Mouse (Mus musculus) heart, embryonic 16.5 days (tissue): ENCODE results near the gene Rhbdf2. TPM values are rescaled to one million over a fixed set of nuclear protein-coding genes. Genes with fewer than 3 reads are reported as not detected.

ENCODE experiments used
- ATAC-seq: fragments of 200-750 bp; cut with Nextera tagmentation; replicated peaks from 2 replicates; pipeline ENCODE4 v1.8.0; 2017; ENCODE audit warnings: moderate number of reproducible peaks; ENCODE audit not compliant: insufficient read depth, low FRiP score; ENCODE audit errors: extremely low read depth
- H3K27ac ChIP-seq: fragments of 300-500 bp; sonication (generic); 2 replicates; pipeline ENCODE4 v1.5.1; 2014; ENCODE audit warnings: mild to moderate bottlenecking, low read length, control low read depth, moderate library complexity
- H3K27me3 ChIP-seq: fragments of 300-500 bp; sonication (generic); 2 replicates; pipeline ENCODE4 v1.6.1; 2014; ENCODE audit warnings: low read length, mixed read lengths; ENCODE audit not compliant: control insufficient read depth, insufficient read depth
- H3K36me3 ChIP-seq: fragments of 300-500 bp; sonication (generic); 2 replicates; pipeline ENCODE4 v1.6.1; 2014; ENCODE audit not compliant: control insufficient read depth, insufficient read depth
- H3K4me1 ChIP-seq: fragments of 300-500 bp; sonication (generic); 2 replicates; pipeline ENCODE4 v1.6.1; 2014; ENCODE audit warnings: low read length, mixed read lengths; ENCODE audit not compliant: control insufficient read depth, insufficient read depth
- H3K4me2 ChIP-seq: fragments of 300-500 bp; sonication (generic); 2 replicates; pipeline ENCODE4 v1.6.1; 2014; ENCODE audit warnings: low read depth, mild to moderate bottlenecking, control low read depth, low read length
- H3K4me3 ChIP-seq: fragments of 300-500 bp; sonication (generic); 2 replicates; pipeline ENCODE4 v1.5.1; 2014; ENCODE audit warnings: mild to moderate bottlenecking, control low read depth, low read length
- H3K9ac ChIP-seq: fragments of 300-500 bp; sonication (generic); 2 replicates; pipeline ENCODE4 v1.6.1; 2014; ENCODE audit warnings: low read length, control low read depth
- H3K9me3 ChIP-seq: fragments of 300-500 bp; sonication (generic); replicated peaks from 2 replicates; pipeline ENCODE4 v1.6.1; 2016; ENCODE audit warnings: low read length; ENCODE audit not compliant: control insufficient read depth
- WGBS: fragments of 180-500 bp; shearing (Covaris S2); extraction: QIAGEN DNeasy Blood & Tissue Kit; methylation state at CpG from one replicate; pipeline ENCODE4 v1.1.7; 2014; 5-methylcytosine and 5-hydroxymethylcytosine counted together
- polyA plus RNA-seq: library from polyadenylated mRNA; unstranded; fragments of >200 nt; fragmentation: Nextera tagmentation; extraction: Ambion mirVana; gene quantifications from 2 replicates; pipeline ENCODE4 v1.2.1, GENCODE M21; 2015

The Rhbdf2 gene
- polyA plus RNA-seq, 1 experiment from 2014 or later = 9.9 TPM

DNA sequence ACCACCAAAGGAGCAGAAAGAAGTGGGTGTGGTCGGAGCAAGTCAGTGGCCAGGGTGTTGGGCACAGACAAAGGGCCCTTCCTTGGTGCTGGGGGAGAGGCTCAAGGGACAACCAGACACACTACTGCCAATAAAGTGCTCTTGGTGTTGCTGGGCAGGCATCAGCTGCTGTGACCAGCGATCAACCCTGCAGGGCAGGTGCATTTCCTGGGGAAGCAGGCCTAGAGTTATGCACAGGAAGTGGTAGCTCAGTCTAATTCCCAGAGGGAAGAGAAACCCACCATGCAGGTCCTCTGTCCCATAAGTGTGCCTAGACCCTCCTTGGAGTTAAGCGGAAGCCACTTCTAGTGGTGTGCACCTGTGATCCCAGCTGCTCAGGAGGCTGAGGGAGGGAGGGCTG, 19.1 kb downstream of the Rhbdf2 start:
- 0 out of 2 replicates have a peak, but pooled peaks cover 3% of the 10 kb centered on the region for H3K4me1 ChIP-seq
- H3K36me3 ChIP-seq = peaks cover 13% of the 10 kb centered on the region
- H3K4me2 ChIP-seq = no peak overlapping the region
- no peaks in the 10 kb centered on the region for H3K27me3 ChIP-seq
- no peak overlapping the region for H3K4me3 ChIP-seq
- no peak for ATAC-seq
- no peaks in the 10 kb centered on the region for H3K9me3 ChIP-seq
- no peak overlapping the region for H3K9ac ChIP-seq
- H3K27ac ChIP-seq = no peak overlapping the region
- WGBS = 84% methylated on average over 3 of the region's 3 CpGs

DNA sequence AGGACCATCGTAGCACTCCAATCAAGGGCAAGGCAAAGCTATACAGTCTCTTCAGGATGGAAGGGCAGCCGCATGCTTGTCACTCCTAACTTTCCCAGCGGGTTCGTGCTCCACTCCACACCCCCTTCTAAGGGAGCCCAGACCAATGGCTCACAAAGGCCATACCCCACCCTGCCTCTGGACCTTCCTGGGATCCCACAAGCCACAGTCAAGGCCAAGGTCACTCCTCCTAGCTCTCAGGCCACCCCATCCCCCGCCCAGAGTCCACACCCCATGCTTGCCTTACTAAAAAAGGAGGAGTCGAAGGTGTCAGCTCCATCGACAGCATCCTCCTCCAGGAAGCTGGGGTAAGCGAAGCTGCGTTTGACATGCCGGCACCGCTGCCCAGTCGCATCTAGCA, 22.7 kb downstream of the Rhbdf2 start:
- H3K9ac ChIP-seq = no peak overlapping the region
- ATAC-seq = no peak
- H3K27me3 ChIP-seq = no peaks in the 10 kb centered on the region
- H3K4me1 ChIP-seq = no peaks in the 10 kb centered on the region
- H3K27ac ChIP-seq = no peak overlapping the region
- WGBS = 91% methylated on average over 12 of the region's 12 CpGs
- no peak overlapping the region for H3K4me2 ChIP-seq
- H3K9me3 ChIP-seq = no peaks in the 10 kb centered on the region
- peaks cover 17% of the 10 kb centered on the region for H3K36me3 ChIP-seq
- H3K4me3 ChIP-seq = no peak overlapping the region

DNA sequence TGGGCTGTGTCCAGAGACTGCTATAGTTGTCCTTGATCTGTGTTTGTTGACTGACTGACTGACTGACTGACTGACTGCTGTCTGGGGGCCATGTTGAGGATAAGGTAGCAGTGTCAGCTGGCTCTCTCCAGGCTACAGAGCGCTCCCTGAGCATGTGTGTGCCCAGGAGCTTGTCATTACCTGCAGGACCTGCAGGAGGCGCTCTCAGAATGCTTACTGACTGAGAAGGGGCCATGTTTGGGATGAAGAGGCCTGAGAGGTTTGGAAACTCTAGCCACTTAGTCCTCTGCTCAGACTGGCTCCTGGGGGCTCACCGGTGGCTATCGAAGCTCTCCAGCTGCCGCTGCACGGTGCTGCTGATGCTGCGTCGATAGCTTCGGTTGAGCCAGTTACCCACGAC, 23.5 kb downstream of the Rhbdf2 start:
- H3K27ac ChIP-seq = no peak overlapping the region
- peaks cover 24% of the 10 kb centered on the region for H3K36me3 ChIP-seq
- no peaks in the 10 kb centered on the region for H3K9me3 ChIP-seq
- no peak overlapping the region for H3K4me3 ChIP-seq
- no peaks in the 10 kb centered on the region for H3K27me3 ChIP-seq
- 80% methylated on average over 10 of the region's 10 CpGs for WGBS
- H3K4me2 ChIP-seq = no peak overlapping the region
- ATAC-seq = no peak
- no peaks in the 10 kb centered on the region for H3K4me1 ChIP-seq
- H3K9ac ChIP-seq = no peak overlapping the region

DNA sequence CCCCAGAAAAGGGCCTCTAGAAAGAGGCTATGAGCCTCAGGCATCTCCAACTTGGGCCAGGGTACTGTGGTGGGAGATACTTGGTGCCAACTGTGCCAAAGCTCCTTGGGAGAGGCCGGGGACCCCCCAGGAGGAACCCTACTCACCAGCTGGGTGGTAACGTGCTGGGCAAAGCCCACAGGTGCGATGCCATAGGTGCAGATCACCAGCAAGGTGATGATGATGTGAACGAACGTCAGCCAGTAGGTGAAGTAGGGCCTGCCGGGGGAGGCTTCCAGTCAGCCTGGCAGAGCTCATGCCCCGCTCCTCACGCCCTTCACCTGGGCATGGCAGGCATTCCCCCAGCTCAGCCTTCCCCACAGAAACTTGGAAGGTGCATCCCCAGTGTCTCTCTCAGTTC, 24.8 kb downstream of the Rhbdf2 start:
- no peak overlapping the region for H3K4me2 ChIP-seq
- no peaks in the 10 kb centered on the region for H3K27me3 ChIP-seq
- H3K9ac ChIP-seq = no peak overlapping the region
- ATAC-seq = no peak
- H3K27ac ChIP-seq = no peak overlapping the region
- no peaks in the 10 kb centered on the region for H3K9me3 ChIP-seq
- H3K4me3 ChIP-seq = no peak overlapping the region
- peaks cover 25% of the 10 kb centered on the region for H3K36me3 ChIP-seq
- no peaks in the 10 kb centered on the region for H3K4me1 ChIP-seq
- 92% methylated on average over 8 of the region's 8 CpGs for WGBS

DNA sequence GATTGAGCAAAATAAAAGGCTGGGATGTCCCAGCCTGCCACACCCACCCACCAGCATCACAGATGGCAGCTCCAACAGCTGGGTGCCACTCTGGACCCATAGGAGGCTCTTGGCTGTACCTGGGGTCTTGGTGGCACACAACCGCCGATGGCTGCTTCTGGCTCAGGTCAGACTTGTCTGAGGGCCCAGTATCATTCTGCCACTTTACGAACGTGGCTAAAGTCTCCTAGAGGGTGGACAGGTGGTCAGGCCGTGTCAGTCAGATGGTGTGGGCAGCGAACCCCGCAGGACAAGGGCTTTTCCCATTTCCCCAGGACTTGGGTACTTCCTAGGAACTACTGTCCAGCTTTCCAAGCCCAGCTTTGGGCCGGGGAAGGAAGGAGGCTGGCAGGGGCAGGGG, 25.7 kb downstream of the Rhbdf2 start:
- Histone ChIP-seq H3K27me3 (no peaks in the 10 kb centered on the region), H3K4me1 (no peaks in the 10 kb centered on the region), H3K4me2 (no peak overlapping the region), H3K9ac (no peak overlapping the region), H3K36me3 (peaks cover 21% of the 10 kb centered on the region), H3K27ac (no peak overlapping the region), H3K9me3 (no peaks in the 10 kb centered on the region), H3K4me3 (no peak overlapping the region)
- 92% methylated on average over 8 of the region's 8 CpGs for WGBS
- ATAC-seq = no peak

DNA sequence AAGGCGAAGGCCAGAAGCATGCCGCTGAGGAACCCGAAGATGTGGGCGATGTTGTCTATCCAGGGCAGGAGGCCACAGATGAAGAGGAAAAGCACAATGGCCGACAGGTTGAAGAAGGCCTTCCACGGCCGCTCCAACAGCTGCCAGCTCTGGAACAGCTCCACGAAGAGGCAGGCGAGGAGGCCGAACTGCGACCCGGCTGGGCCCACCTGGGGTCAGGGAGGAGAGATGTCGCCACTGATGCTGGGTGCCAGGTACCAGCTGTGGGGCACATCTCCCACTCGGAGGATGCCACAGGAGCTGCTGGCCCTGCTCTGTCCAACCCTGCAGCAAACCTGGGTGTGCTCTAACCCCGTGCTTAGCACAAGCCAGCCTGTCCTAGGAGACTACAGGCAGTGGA, 27.6 kb downstream of the Rhbdf2 start:
- peaks cover 19% of the 10 kb centered on the region for H3K36me3 ChIP-seq

DNA sequence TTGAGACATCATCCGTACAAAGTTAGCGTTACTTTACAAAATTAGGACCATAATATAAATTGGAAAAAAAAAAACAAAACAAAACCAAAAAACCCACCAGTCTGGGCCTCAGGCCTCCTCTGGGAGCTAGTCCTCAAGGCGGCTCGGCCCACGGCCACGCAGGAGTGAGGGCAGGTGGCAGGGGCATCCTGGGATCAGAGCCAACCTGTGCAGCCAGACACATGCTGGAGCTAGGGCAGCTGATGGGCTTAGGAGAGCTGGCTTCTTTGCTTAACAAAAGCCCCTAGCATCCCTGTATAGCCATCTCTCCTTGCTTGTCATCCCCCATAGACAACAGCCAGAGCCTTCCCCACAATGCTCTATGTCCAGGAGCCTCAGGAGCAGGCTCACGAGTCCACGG, 28.6 kb downstream of the Rhbdf2 start:
- Histone ChIP-seq H3K4me3 (no peak overlapping the region), H3K4me2 (no peak overlapping the region), H3K27me3 (no peaks in the 10 kb centered on the region), H3K36me3 (peaks cover 13% of the 10 kb centered on the region), H3K9ac (no peak overlapping the region), H3K9me3 (no peaks in the 10 kb centered on the region), H3K4me1 (no peaks in the 10 kb centered on the region), H3K27ac (no peak overlapping the region)
- 83% methylated on average over 8 of the region's 8 CpGs for WGBS
- ATAC-seq = no peak

More for the DNA sequence above, 27.6 kb downstream of the Rhbdf2 start:
- Histone ChIP-seq H3K27ac (no peak overlapping the region), H3K4me2 (no peak overlapping the region), H3K27me3 (no peaks in the 10 kb centered on the region), H3K4me3 (no peak overlapping the region), H3K4me1 (no peaks in the 10 kb centered on the region), H3K9me3 (no peaks in the 10 kb centered on the region), H3K9ac (no peak overlapping the region)
- WGBS = 85% methylated on average over 15 of the region's 15 CpGs
- ATAC-seq = no peak

DNA sequence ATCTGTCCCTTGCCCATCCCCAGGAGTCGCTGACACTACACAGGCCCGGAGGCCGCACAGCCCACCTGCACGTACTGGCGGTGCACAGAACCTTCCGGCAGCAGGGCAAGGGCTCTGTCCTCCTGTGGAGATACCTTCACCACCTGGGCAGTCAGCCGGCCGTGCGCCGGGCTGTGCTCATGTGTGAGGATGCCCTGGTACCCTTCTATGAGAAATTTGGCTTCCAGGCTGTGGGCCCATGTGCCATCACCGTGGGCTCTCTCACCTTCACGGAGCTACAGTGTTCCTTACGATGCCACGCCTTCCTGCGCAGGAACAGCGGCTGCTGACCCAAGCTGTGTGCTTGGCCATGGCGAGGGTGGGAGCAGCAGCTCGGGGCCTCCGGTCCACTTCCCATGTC, 30.1 kb downstream of the Rhbdf2 start:
- no peak overlapping the region for H3K4me3 ChIP-seq
- no peak overlapping the region for H3K4me2 ChIP-seq
- no peaks in the 10 kb centered on the region for H3K4me1 ChIP-seq
- no peaks in the 10 kb centered on the region for H3K9me3 ChIP-seq
- no peak overlapping the region for H3K27ac ChIP-seq
- ATAC-seq = no peak
- H3K27me3 ChIP-seq = no peaks in the 10 kb centered on the region
- peaks cover 10% of the 10 kb centered on the region for H3K36me3 ChIP-seq
- no peak overlapping the region for H3K9ac ChIP-seq
- WGBS = 84% methylated on average over 19 of the region's 19 CpGs

DNA sequence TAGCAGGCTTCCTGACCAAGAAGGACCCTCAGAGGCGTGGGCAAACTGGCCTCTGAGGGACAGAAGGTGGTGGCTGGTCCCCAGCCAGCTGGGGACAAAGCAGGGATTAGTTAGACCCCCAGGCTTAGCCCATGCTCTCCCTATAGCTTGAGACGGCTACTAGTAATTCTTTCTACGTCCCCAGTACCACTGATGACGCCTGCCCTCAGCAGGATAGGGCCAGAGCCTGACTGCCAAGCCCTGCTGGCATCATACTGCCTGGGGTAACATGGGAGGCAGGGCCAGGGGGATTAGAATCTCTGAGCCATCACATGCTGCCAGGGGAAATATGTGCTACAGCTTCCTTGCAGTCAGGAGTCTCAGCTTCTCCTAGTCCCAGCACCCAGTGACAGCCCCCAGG, 33.5 kb downstream of the Rhbdf2 start:
- Histone ChIP-seq H3K27ac (no peak overlapping the region), H3K36me3 (peaks cover 2% of the 10 kb centered on the region; the same call in 1 of the 2 replicates), H3K4me3 (no peak overlapping the region), H3K9ac (no peak overlapping the region), H3K4me1 (peaks cover 4% of the 10 kb centered on the region; the same call in 1 of the 2 replicates), H3K27me3 (no peaks in the 10 kb centered on the region), H3K9me3 (no peaks in the 10 kb centered on the region), H3K4me2 (no peak overlapping the region)
- 81% methylated on average over 4 of the region's 4 CpGs for WGBS
- ATAC-seq = no peak

DNA sequence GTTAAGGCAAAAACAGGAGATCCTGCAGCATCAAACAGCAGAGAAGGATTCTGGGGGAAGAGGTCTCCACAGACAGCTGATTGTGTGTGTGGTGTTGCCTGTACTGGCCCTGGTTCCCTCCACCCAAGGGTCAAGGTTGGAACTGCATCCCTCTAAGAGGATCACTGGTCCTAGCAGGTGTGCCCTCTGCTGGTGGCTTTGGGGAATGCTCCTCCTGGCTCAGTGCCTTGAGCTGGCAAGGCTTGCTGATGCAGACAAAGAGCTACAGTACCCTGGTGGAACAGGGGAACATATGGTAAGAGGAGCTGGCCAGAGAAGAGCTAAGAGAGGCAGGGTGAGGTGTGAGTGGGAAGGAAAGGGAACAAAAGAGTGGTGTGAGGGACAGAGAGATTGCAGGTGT, 34.4 kb downstream of the Rhbdf2 start:
- H3K9me3 ChIP-seq = no peaks in the 10 kb centered on the region
- no peak overlapping the region for H3K4me2 ChIP-seq
- H3K36me3 ChIP-seq = no peaks in the 10 kb centered on the region
- 0 out of 2 replicates have a peak, but pooled peaks cover 1% of the 10 kb centered on the region for H3K27me3 ChIP-seq
- no peak overlapping the region for H3K27ac ChIP-seq
- H3K9ac ChIP-seq = no peak overlapping the region
- H3K4me3 ChIP-seq = no peak overlapping the region
- ATAC-seq = peak; percentile 73
- H3K4me1 ChIP-seq = peaks cover 4% of the 10 kb centered on the region; the same call in 1 of the 2 replicates
